Mouse (Mus musculus) testis, adult 2 months (tissue): ENCODE measurements around the gene Lama2.

Experiments
- CTCF ChIP-seq: fragments of 200-500 bp; IDR thresholded peaks from 2 replicates; pipeline ENCODE4 v1.5.1; 2012; ENCODE audit warnings: low read depth, mild to moderate bottlenecking, inconsistent platforms, low read length, moderate library complexity; ENCODE audit not compliant: control insufficient read depth, insufficient read depth, insufficient replicate concordance
- POLR2A ChIP-seq: fragments of 200-500 bp; IDR thresholded peaks from 2 replicates; pipeline ENCODE4 v1.6.1; 2012; ENCODE audit warnings: low read depth, mild to moderate bottlenecking, inconsistent platforms, low read length, moderate library complexity; ENCODE audit not compliant: control insufficient read depth

GRCm38 (mm10) chr10:27663396-27663795 lies 43.8 kb upstream of the Lama2 start:
- TF ChIP-seq CTCF (no peak), POLR2A (no peak)
